24 mouse cellular contexts compared by ENCODE assay signal in genomic region chr5:64498431-64498830, GRCm38 (mm10).
DNase-seq lines count a peak whose midpoint lies in the region; ATAC-seq and TF ChIP-seq lines count a peak whose summit lies in the region.
"Had no signal": no experiment of that assay in that cellular context is flagged by ENCODE, and none has a peak within 500 bp of the region (broad histone marks: within the 10 kb centered on the region; RNA-seq: fewer than 3 reads in every experiment).

No protein-coding gene starts in this region.

- 81% methylated on average over 5 of the region's 5 CpGs for WGBS in lung, postnatal 0 days
- WGBS in kidney, embryonic 15.5 days = 93% methylated on average over 5 of the region's 5 CpGs

- DNase-seq in lung, postnatal 36 days = peak; percentile 13
- no peak for DNase-seq in lung, postnatal 0 days (ENCODE audit: low spot score)
- DNase-seq in CD8-positive naive resting alpha-beta T cell, adult 2 months (ENCODE audit: low read depth in 2 of 2, low spot score in 2 of 2) = peak; percentile 73 to 77
- peak; percentile 45 for DNase-seq in thymus, postnatal 14 days
- no peak for DNase-seq in yolk sac, embryonic 10.5 days (ENCODE audit: low spot score)
- DNase-seq in left cerebral cortex, adult 11 months (ENCODE audit: low spot score) = no peak
- DNase-seq: adrenal gland, postnatal 25 days; cerebellum, adult 9-10 months; forebrain, postnatal 0 days; gastrocnemius, postnatal 25 days; heart, adult 2 months; kidney, adult 8-10 months; kidney, postnatal 14 days; liver; lung, postnatal 10 days; right cerebral cortex, adult 18-20 months; right cerebral cortex, postnatal 4 days had no signal

- no peak overlapping the region for H3K4me3 ChIP-seq in lung, postnatal 0 days (ENCODE audit: low read depth, low read length)
- no peak overlapping the region for H3K4me3 ChIP-seq in kidney, embryonic 15.5 days (replicated peaks)
- H3K4me3 ChIP-seq: forebrain, embryonic 10.5 days; heart, adult 2 months; hindbrain, embryonic 12.5 days; limb, embryonic 10.5 days; neural tube, embryonic 12.5 days had no signal

- no peaks in the 10 kb centered on the region for H3K36me3 ChIP-seq in lung, postnatal 0 days (ENCODE audit: insufficient read depth, low read length)
- no peaks in the 10 kb centered on the region for H3K36me3 ChIP-seq in kidney, embryonic 15.5 days
- H3K36me3 ChIP-seq: forebrain, embryonic 10.5 days; hindbrain, embryonic 12.5 days; limb, embryonic 10.5 days; neural tube, embryonic 12.5 days had no signal

- no peaks in the 10 kb centered on the region for H3K9me3 ChIP-seq in lung, postnatal 0 days (ENCODE audit: low read length)
- no peaks in the 10 kb centered on the region for H3K9me3 ChIP-seq in kidney, embryonic 15.5 days (replicated peaks)
- H3K9me3 ChIP-seq: forebrain, embryonic 10.5 days; hindbrain, embryonic 12.5 days; limb, embryonic 10.5 days; neural tube, embryonic 12.5 days had no signal

- H3K27me3 ChIP-seq in lung, postnatal 0 days (replicated peaks; ENCODE audit: insufficient read depth, low read length) = no peaks in the 10 kb centered on the region
- no peaks in the 10 kb centered on the region for H3K27me3 ChIP-seq in kidney, embryonic 15.5 days
- H3K27me3 ChIP-seq: hindbrain, embryonic 12.5 days; neural tube, embryonic 12.5 days had no signal

- H3K4me2 ChIP-seq in lung, postnatal 0 days (replicated peaks; ENCODE audit: low read depth, low read length) = no peak overlapping the region
- no peak overlapping the region for H3K4me2 ChIP-seq in kidney, embryonic 15.5 days
- H3K4me2 ChIP-seq: hindbrain, embryonic 12.5 days; neural tube, embryonic 12.5 days had no signal

- no peak overlapping the region for H3K9ac ChIP-seq in lung, postnatal 0 days (replicated peaks; ENCODE audit: low read depth)
- no peak overlapping the region for H3K9ac ChIP-seq in kidney, embryonic 15.5 days
- H3K9ac ChIP-seq: forebrain, postnatal 0 days; hindbrain, embryonic 12.5 days; neural tube, embryonic 12.5 days had no signal

- H3K27ac ChIP-seq in lung, postnatal 0 days (ENCODE audit: low read length) = no peak overlapping the region
- H3K27ac ChIP-seq in kidney, embryonic 15.5 days = no peak overlapping the region
- H3K27ac ChIP-seq: forebrain, embryonic 10.5 days; heart, adult 2 months; hindbrain, embryonic 12.5 days; limb, embryonic 10.5 days; neural tube, embryonic 12.5 days; stomach, postnatal 0 days had no signal

- peaks cover 4% of the 10 kb centered on the region; the same call in 1 of the 2 replicates for H3K4me1 ChIP-seq in lung, postnatal 0 days (ENCODE audit: insufficient read depth, low read depth, low read length)
- peaks cover 14% of the 10 kb centered on the region for H3K4me1 ChIP-seq in kidney, embryonic 15.5 days
- H3K4me1 ChIP-seq: hindbrain, embryonic 12.5 days had no signal

- no peak for TF ChIP-seq CTCF in lung, postnatal 0 days (IDR thresholded peaks at IDR 0.05)

- no peak for TF ChIP-seq EP300 in lung, postnatal 0 days (IDR thresholded peaks at IDR 0.05)

- ATAC-seq in lung, postnatal 0 days = no peak
- 0 out of 2 replicates have a peak, but pooled peaks have one; percentile 28 for ATAC-seq in monocyte, adult 5-6 weeks (replicated peaks; ENCODE audit: insufficient number of reproducible peaks, low FRiP score, low TSS enrichment, poor library complexity, severe bottlenecking)
- ATAC-seq in kidney, embryonic 15.5 days (replicated peaks; ENCODE audit: low FRiP score) = no peak
- ATAC-seq: forebrain, postnatal 0 days had no signal

Comparison
In these comparisons a context has a peak if more than half of its experiments do, and no peak if none do; other contexts are left out.
1. DNase-seq: peak in lung, postnatal 36 days (single experiment), CD8-positive naive resting alpha-beta T cell, adult 2 months (2 of 2) and thymus, postnatal 14 days (single experiment); none in lung, postnatal 0 days (single experiment), yolk sac, embryonic 10.5 days (single experiment) and left cerebral cortex, adult 11 months (single experiment).